Mouse (Mus musculus) midbrain, embryonic 16.5 days (tissue): ENCODE results near the gene Dpy19l1. TPM values are rescaled to one million over a fixed set of nuclear protein-coding genes. Genes with fewer than 3 reads are reported as not detected.

ENCODE experiments used
- ATAC-seq: fragments of 200-750 bp; cut with Nextera tagmentation; 2 replicates; pipeline ENCODE4 v1.8.0; 2017; ENCODE audit warnings: moderate TSS enrichment
- H3K27ac ChIP-seq: fragments of 300-500 bp; sonication (generic); 2 replicates; pipeline ENCODE4 v1.5.1; 2014; ENCODE audit warnings: mild to moderate bottlenecking, low read length, mixed read lengths
- H3K27me3 ChIP-seq: fragments of 300-500 bp; sonication (generic); 2 replicates; pipeline ENCODE4 v1.6.1; 2014; ENCODE audit warnings: low read depth, low read length, mixed read lengths; ENCODE audit not compliant: control insufficient read depth, insufficient read depth
- H3K36me3 ChIP-seq: fragments of 300-500 bp; sonication (generic); 2 replicates; pipeline ENCODE4 v1.6.1; 2014; ENCODE audit warnings: mild to moderate bottlenecking, low read length, moderate library complexity, mixed read lengths; ENCODE audit not compliant: control insufficient read depth, insufficient read depth
- H3K4me1 ChIP-seq: fragments of 300-500 bp; sonication (generic); 2 replicates; pipeline ENCODE4 v1.6.1; 2014; ENCODE audit warnings: mild to moderate bottlenecking, low read length, mixed read lengths; ENCODE audit not compliant: control insufficient read depth, insufficient read depth
- H3K4me2 ChIP-seq: fragments of 300-500 bp; sonication (generic); 2 replicates; pipeline ENCODE4 v1.6.1; 2014; ENCODE audit warnings: mild to moderate bottlenecking, low read length, mixed read lengths
- H3K4me3 ChIP-seq: fragments of 300-500 bp; sonication (generic); 2 replicates; pipeline ENCODE4 v1.5.1; 2014; ENCODE audit warnings: low read depth, mild to moderate bottlenecking, low read length, moderate library complexity, mixed read lengths
- H3K9ac ChIP-seq: fragments of 300-500 bp; sonication (generic); 2 replicates; pipeline ENCODE4 v1.6.1; 2014; ENCODE audit warnings: low read depth, low read length, mixed read lengths
- H3K9me3 ChIP-seq: fragments of 300-500 bp; sonication (generic); replicated peaks from 2 replicates; pipeline ENCODE4 v1.6.1; 2014; ENCODE audit warnings: mild to moderate bottlenecking, low read length, mixed read lengths; ENCODE audit not compliant: control insufficient read depth, poor library complexity, severe bottlenecking
- WGBS: fragments of 180-500 bp; shearing (Covaris S2); extraction: QIAGEN DNeasy Blood & Tissue Kit; methylation state at CpG from one replicate; pipeline ENCODE4 v1.1.7; 2014; 5-methylcytosine and 5-hydroxymethylcytosine counted together
- polyA plus RNA-seq: library from polyadenylated mRNA; unstranded; fragments of >200 nt; fragmentation: Nextera tagmentation; extraction: Ambion mirVana; gene quantifications from 2 replicates; pipeline ENCODE4 v1.2.1, GENCODE M21; 2015

Gene Dpy19l1
- polyA plus RNA-seq = 6.4 and 7.6 TPM in 2 replicates

DNA sequence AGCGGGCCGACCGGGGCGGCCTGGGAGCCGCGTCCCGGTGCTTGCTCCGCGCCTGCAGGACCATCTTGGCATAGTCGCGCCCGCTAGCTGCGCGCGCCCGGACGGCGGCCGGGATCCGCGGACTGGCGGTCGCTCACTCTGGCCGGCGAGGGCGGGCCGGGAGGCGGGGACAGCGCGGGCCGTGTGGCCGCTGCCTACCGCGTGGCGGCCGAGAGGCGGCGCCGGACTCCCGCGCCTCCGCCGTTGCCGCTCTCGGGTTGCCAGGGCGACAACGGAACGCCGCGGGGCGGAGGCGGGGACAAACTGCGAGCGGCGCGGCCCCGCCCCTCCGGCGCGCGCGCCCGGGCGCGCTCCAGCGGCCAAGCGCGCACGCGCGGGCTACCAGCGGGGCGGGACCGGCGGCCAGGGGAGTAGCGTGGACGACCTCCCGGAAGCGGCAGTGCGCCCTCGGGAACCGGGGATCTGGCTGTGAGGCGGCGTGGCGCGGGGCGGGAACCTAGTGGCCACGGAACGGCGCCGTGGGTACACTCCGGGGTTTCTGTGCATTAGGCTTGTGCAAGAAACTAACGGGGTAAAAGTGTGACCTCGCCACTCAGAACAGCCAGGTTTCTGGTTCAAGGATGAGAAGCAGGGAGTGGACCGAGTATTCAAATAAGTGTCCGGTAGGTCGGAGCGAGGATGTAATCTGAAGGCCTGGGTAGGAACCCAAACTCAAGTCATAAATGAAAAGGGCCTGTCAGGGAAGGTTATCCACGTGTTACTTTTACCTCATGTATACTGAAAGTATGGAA lies at the start of gene Dpy19l1:
Gene Dpy19l1, minus strand, starts transcription at position 74 of the 791 bp plus-strand sequence.
- Histone ChIP-seq H3K4me1 (peaks cover 17% of the 10 kb centered on the region), H3K27ac (peak within 1 kb of the TSS; percentile 85), H3K36me3 (no peaks in the 10 kb centered on the region), H3K4me3 (peak within 1 kb of the TSS; percentile 85), H3K9ac (peak within 1 kb of the TSS; percentile 86), H3K9me3 (no peaks in the 10 kb centered on the region), H3K27me3 (no peaks in the 10 kb centered on the region), H3K4me2 (peak within 1 kb of the TSS; percentile 66)
- under 1% methylated on average over 82 of the region's 99 CpGs for WGBS
- peak; percentile 98 for ATAC-seq

DNA sequence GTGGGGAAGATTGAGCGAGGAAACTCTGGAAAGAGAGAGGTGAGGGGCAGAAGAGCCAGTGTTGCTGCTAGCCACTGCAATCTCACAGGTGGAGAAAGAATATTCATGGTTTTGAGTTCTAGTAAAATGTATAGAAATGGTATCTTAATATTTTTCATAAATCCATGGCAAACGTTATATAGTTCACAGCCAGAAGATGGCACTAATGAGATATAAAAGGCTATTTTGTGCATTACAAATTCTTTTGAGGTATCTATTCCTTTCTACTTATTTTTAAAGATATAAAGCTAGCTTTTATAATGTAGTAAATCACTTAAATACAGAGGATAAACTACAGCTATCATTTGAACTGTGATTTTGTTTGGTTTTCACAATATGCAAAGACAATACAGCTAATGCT lies 35.2 kb upstream of the Dpy19l1 start:
- Histone ChIP-seq H3K9me3 (no peaks in the 10 kb centered on the region), H3K9ac (no peak overlapping the region), H3K4me3 (no peak overlapping the region), H3K36me3 (no peaks in the 10 kb centered on the region), H3K4me1 (no peaks in the 10 kb centered on the region), H3K4me2 (no peak overlapping the region), H3K27me3 (no peaks in the 10 kb centered on the region), H3K27ac (no peak overlapping the region)
- 46% methylated on average over 2 of the region's 2 CpGs for WGBS
- ATAC-seq = no peak

DNA sequence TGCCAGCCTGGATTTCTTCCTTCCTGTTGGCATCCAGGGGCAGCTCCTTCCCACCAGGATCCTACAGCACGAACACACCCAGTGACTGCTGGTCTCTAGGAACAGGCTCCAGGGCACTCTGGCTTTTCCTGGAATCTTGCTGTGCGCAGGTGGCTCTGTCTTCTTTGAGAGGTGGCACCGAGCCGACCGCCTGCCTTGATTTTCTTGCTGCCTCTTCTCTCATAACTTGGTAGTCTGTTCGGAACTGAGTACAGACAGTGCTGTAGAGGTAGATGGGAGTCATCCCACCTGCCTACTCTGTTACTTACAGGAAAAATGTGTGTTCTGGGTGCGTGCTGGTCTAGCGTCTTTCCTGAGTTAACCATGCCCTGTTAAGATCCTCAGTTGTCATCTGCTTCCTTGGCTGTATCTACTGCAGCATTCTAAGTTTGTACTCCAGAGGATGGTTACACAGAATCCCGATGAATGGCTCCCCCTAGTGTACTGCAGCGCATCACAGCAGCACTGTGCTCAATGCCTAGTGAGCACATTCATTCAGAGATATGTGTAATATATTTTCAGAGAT lies 13.7 kb upstream of the Dpy19l1 start:
- Histone ChIP-seq H3K4me2 (no peak overlapping the region), H3K27ac (no peak overlapping the region), H3K36me3 (no peaks in the 10 kb centered on the region), H3K4me1 (no peaks in the 10 kb centered on the region; the same call in 1 of the 2 replicates), H3K9ac (no peak overlapping the region), H3K27me3 (no peaks in the 10 kb centered on the region), H3K4me3 (no peak overlapping the region), H3K9me3 (no peaks in the 10 kb centered on the region)
- peak; percentile 93 for ATAC-seq
- 60% methylated on average over 10 of the region's 10 CpGs for WGBS

DNA sequence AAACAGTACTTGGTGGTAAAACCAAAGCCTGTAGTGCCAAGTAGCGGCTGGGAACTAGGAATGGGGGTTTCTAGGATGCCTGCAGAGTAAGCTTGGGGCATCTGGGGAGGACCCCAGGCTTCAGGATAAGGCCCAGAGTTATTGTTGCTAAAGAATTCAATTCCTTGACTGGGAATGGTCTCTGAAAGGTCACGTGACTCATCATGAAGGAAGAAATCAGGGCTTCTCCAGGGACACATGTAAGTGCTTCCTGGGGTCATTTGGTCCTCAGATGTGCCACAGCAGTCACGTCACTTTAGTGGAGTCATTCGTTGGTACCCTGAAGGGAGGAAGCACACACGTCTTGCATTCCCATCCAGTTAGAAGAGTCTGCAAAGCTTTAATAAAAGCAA lies 11.1 kb upstream of the Dpy19l1 start:
- no peak for ATAC-seq
- no peaks in the 10 kb centered on the region for H3K27me3 ChIP-seq
- H3K9ac ChIP-seq = no peak overlapping the region
- no peaks in the 10 kb centered on the region for H3K36me3 ChIP-seq
- H3K4me3 ChIP-seq = no peak overlapping the region
- WGBS = 74% methylated on average over 5 of the region's 5 CpGs
- no peaks in the 10 kb centered on the region; the same call in 1 of the 2 replicates for H3K4me1 ChIP-seq
- H3K4me2 ChIP-seq = no peak overlapping the region
- H3K27ac ChIP-seq = no peak overlapping the region
- no peaks in the 10 kb centered on the region for H3K9me3 ChIP-seq

DNA sequence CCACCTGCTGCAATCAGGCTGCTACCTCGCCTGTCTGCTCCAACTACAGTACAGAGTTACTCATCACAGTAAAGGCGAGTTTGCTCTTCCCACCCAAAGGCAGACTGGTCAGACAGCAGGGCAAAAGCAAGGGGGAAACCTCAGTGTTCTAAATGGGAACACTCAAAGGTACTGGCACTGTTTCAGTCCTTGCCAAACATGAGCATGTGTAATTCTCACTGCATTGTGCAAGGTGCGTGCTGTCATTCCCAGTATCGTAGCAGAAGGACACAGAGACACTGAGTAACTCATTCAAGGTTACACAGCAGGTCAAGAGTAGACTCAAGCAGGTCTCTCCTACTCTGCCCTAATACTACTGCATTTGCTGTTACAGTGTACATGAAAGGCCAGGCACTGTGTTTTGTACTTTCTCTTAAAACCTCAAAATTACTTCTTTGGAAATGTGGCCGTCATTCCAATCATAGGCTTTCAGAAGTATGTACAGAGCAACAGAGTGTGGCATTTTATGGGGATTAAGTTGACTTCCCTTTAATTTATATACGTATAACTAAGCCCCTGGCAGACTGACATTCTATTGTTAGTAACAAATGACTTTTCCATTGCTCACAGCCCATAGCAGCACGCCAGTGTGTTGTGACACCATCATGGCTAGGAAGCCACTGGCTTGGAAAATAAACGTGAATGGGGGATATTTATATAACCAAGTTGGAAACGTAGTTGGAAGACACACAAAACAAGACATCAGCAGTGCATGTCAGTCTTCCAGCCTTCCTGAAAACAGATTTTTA lies 10.5 kb upstream of the Dpy19l1 start:
- no peak overlapping the region for H3K9ac ChIP-seq
- H3K27me3 ChIP-seq = no peaks in the 10 kb centered on the region
- no peaks in the 10 kb centered on the region for H3K9me3 ChIP-seq
- H3K36me3 ChIP-seq = no peaks in the 10 kb centered on the region
- 73% methylated on average over 9 of the region's 9 CpGs for WGBS
- H3K4me3 ChIP-seq = no peak overlapping the region
- no peak for ATAC-seq
- H3K27ac ChIP-seq = no peak overlapping the region
- no peak overlapping the region for H3K4me2 ChIP-seq
- H3K4me1 ChIP-seq = no peaks in the 10 kb centered on the region; the same call in 1 of the 2 replicates

DNA sequence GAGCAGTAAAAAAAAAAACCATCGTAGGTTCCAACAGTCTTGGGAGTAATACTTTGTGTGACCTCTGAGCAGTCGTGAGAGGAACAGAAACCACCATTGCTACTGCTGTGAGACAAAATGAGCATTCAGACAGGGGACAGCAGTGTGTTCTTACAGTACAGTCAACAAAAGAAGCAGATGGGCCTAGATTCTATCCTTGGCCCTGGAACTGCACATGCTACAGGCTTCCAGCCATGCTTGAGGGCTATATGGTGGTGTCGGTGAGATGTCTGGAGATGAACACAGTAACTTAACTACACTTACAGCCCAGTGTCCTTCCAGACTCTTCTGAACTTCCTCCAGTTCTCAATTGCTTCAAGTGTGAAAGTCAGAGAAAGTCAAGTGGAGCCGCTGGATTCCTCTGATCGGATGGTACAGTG lies 9.2 kb upstream of the Dpy19l1 start:
- WGBS = 91% methylated on average over 5 of the region's 5 CpGs
- Histone ChIP-seq H3K36me3 (no peaks in the 10 kb centered on the region), H3K27me3 (no peaks in the 10 kb centered on the region), H3K9ac (no peak overlapping the region), H3K27ac (no peak overlapping the region), H3K4me2 (no peak overlapping the region), H3K9me3 (no peaks in the 10 kb centered on the region), H3K4me1 (no peaks in the 10 kb centered on the region; the same call in 1 of the 2 replicates), H3K4me3 (no peak overlapping the region)
- no peak for ATAC-seq

DNA sequence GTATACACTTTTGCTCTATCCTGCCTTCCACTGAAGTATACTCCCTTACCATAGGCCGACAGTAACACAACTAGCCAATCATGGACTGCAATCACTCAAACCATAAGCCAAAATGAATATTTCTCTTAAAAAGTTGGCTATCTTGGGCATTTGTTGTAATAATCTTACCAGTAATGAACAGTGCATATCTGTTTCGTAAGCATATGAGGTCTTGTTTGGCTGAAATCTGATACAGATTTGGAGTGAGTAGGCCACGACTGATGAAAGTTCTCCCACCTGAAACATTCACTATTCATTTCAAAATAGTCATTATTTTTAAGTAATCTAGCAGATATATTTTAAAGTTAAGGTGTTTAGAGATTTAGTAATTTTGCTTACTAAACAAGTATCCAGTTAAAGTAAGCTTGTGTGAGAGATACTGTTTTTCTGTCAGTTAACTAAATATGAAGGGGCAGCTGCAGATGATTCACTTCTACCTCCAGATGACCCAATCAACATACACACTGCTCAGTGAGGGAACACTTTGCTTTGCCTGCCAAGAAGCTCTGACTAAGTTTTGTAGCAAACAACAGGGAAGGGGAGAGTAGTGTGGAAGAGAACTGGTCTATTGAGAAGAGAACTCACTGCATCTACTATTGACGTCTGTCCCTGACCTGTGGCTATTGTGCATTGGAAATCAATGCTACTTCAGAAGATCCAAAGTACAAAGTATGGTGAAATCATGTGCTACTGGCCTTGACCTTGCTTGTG lies 8.6 kb upstream of the Dpy19l1 start:
- Histone ChIP-seq H3K4me1 (no peaks in the 10 kb centered on the region; the same call in 1 of the 2 replicates), H3K9ac (no peak overlapping the region)
- ATAC-seq = no peak

DNA sequence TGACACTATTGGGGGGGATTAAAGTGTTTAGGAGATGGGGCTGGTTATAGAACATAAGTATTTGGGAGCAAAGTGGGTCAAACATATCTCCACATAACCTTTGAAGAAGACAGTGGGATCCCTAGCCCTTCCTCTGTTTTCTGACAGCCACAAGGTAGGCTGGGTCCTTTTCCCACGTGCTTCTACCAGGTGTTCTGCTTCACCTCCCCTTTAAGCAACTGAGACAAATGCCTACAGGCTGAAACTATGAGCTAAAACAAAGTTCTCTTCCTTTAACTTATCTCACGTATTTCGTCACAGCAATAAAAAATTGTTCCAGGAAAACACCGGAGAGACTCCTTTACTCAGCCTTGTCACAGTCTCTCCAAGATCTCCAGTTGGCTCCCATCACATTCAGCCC lies 5.9 kb upstream of the Dpy19l1 start:
- WGBS = 89% methylated on average over 4 of the region's 4 CpGs
- H3K4me2 ChIP-seq = no peak overlapping the region
- H3K4me3 ChIP-seq = no peak overlapping the region
- H3K27ac ChIP-seq = no peak overlapping the region
- H3K4me1 ChIP-seq = no peaks in the 10 kb centered on the region
- H3K36me3 ChIP-seq = no peaks in the 10 kb centered on the region
- H3K9ac ChIP-seq = no peak overlapping the region
- H3K27me3 ChIP-seq = no peaks in the 10 kb centered on the region
- H3K9me3 ChIP-seq = no peaks in the 10 kb centered on the region
- ATAC-seq = no peak

More for the DNA sequence above, 8.6 kb upstream of the Dpy19l1 start:
- Histone ChIP-seq H3K9me3 (no peaks in the 10 kb centered on the region), H3K4me3 (no peak overlapping the region), H3K27ac (no peak overlapping the region), H3K27me3 (no peaks in the 10 kb centered on the region), H3K36me3 (no peaks in the 10 kb centered on the region), H3K4me2 (no peak overlapping the region)
- 88% methylated on average over 4 of the region's 4 CpGs for WGBS
